Mouse (Mus musculus): ENCODE results near the gene 1700123K08Rik.
"Not testable (repeated sequence)": the region's sequence is repeated elsewhere in the genome, so short reads cannot be mapped to it uniquely, and the experiment has no call there.

1700123K08Rik gene

GRCm38 (mm10) chr5:138564612-138565011 is at the start of gene 1700123K08Rik:
Gene 1700123K08Rik, minus strand, starts transcription at chr5:138564712.
- not testable (repeated sequence) for DNase-seq (ENCODE audit: low spot score)

DNA sequence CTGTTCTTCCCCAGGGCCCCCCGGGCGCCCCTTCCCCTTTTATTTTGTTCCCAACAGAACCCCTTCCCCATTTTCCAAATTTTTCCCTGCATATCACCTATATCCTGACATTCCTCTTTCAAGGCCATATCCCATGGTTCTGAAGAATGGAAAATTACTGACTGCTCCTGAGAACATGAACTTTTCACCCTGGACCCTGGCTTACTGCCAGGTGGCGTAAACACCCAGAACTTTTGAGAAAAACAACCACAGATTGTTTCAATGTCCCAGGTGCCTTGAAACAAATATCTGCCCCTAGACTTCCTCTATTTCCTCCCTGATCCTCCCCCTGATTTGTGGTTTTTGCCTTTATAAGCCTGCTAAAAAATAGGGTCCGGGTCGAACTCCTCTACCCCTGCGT is 22.9 kb upstream of the 1700123K08Rik start:
- DNase-seq (ENCODE audit: low spot score), result no peak

- peak; percentile 54 for DNase-seq (ENCODE audit: low spot score)
These were observed 7.1 kb upstream of the 1700123K08Rik start for GRCm38 (mm10) chr5:138571623-138572022.

DNA sequence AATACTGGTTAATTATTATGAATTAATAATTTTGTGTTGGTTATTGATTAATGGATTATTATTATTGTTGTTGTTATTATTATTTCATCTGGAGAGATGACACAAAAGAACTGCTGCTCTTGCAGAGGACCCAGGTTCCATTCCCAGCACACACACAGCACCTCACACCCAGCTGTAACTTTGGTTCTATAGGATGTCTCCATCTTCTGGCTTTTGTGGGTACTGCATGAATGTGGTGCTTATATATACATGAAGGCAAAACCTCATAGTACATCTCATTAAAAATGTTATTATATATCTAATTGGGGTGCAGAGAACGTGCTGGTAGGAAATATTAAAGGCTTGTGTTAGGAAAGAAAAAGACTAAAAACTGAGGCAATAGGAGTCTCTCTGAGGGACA is 11.8 kb downstream of the 1700123K08Rik start:
- DNase-seq (ENCODE audit: low spot score), result peak; percentile 34

DNA sequence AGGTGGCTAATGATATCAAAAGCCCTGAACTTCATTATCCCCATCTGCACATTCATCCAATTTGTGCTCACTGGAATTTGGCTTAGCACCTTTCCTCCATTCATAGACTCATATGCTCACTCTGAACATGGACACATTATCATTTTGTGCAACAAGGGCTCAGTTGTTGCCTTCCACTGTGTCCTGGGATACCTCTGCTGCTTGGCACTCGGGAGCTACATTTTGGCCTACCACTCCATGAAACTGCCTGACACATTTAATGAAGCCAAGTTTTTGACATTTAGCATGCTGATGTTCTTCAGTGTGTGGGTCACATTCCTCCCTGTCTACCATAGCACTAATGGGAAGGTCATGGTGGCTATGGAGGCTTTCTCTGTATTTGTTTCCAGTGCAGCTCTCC is 32.0 kb downstream of the 1700123K08Rik start:
- DNase-seq (ENCODE audit: low spot score), result no peak

Measured in retina, embryonic 14.5 days (tissue).